Mouse (Mus musculus) regulatory T cell (primary cell): ENCODE measurements at regions not wholly inside any gene's neighbourhood (a gene's known extent, or its start where the extent isn't known, plus 50 kb on each side); places are given as distances from the start of the nearest gene placed in this dataset.

ENCODE experiments used
- in situ Hi-C: fragments of 300-600 bp; cut with MboI, MseI; formaldehyde crosslinking; loops from one replicate; pipeline ENCODE4 v1.15.1; 2025; ENCODE audit warnings: high pct_unique_total_duplicates

GRCm38 (mm10) chr11:8227772-8228425 is 436.4 kb downstream of the Tns3 start:
- in situ Hi-C loops = no loop called here

DNA sequence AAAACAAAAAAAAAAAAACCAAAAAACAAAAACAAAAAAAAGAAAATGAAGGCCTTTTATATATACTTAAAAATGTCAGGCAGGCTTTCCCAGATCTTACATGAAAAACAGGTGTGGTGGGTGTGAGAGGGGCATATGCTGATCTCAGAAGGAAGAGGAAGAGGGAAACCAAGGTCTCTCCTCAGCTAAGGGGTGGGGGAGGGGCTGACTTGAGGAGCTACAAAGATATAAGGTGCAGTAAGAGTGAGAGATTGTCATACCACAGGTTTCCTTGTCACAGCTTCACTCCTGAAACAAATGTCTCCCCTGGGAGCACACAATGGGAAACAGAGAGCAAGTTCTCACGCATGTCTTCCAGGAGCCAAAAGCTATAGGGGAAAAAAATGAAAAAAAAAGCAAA is 440.0 kb downstream of the Tns3 start:
- in situ Hi-C loops = no loop called here

- in situ Hi-C loops = no loop called here
Observed at GRCm38 (mm10) chr11:8220618-8221017, 443.7 kb downstream of the Tns3 start.

DNA sequence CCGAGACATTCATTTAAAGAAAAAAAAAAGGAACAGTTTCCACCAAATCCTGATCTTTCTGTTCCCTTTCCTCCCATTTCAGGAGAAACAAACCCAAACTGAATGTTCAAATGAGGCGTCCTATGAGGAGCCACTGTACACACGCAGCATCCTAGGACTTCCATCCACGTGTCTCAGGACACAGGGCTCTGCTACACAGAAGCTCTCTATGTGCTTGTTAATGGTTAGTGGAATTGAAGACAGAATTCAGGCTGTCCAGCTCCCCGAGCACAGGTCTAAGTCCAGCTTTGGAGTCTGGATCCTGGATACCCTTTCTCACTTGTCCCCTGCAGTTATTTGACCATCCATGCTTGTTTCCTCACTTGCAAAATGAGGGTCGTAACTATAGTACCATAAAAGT is 444.4 kb downstream of the Tns3 start:
- in situ Hi-C loops = no loop called here

DNA sequence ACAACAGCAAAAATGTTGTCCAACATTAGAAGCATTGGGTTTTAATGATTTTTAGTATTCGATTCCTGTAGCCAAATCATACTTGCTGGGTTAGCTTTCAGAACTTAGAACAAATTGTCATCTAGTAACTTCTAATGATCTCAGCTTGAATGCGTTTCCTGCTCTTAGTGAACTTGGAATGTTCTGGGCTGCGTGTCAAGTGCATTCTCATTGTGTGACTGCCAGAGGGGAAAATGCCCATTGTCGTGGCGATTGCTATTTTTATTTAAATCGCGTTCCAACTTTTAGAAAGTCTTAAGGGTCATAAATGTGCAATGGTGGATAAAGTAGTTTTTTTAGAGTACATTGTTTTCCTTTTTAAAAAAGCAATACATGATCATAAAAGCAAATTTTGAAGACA is 448.7 kb downstream of the Tns3 start:
- in situ Hi-C loops = no loop called here

GRCm38 (mm10) chr11:8214305-8214903 is 449.9 kb downstream of the Tns3 start:
- in situ Hi-C loops = no loop called here

GRCm38 (mm10) chr11:8213130-8213529 is 451.2 kb downstream of the Tns3 start:
- in situ Hi-C loops = no loop called here

DNA sequence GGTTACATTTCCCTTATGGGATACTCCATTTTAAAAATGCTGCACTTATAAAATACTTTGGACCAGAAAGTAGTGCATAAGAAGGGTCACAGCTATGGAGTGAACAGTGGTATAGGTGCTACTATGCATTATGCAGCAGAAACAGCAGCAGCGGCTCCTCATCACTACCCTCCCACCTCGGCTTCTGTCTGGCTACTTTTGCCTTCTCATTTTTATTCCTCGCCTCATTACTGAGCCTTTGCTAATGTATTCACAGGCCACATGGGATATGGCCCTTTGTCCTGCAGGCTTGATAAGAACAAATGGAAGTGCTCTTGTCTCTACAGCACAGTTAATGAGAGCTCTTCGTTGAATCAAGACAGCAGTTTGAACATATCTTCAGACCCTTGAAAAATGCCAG is 451.6 kb downstream of the Tns3 start:
- in situ Hi-C loops = no loop called here

- in situ Hi-C loops = no loop called here
Observed at GRCm38 (mm10) chr11:8209041-8209440, 455.3 kb downstream of the Tns3 start.

GRCm38 (mm10) chr11:8199293-8199692 is 465.0 kb downstream of the Tns3 start:
- in situ Hi-C loops = no loop called here
